Mouse (Mus musculus) frontal cortex, adult (tissue): ENCODE data around the gene Fam228a.
A peak's percentile ranks its signal among the peaks of the same experiment; 100 is the strongest.
"Not testable (repeated sequence)": the region's sequence is repeated elsewhere in the genome, so short reads cannot be mapped to it uniquely, and the experiment has no call there.

Experiments used
- ATAC-seq: cut with Nextera tagmentation; 2 replicates; pipeline ENCODE4 v1.9.2; 2017; ENCODE audit warnings: mild to moderate bottlenecking, moderate library complexity, mixed read lengths; ENCODE audit not compliant: low TSS enrichment

The Fam228a gene

DNA sequence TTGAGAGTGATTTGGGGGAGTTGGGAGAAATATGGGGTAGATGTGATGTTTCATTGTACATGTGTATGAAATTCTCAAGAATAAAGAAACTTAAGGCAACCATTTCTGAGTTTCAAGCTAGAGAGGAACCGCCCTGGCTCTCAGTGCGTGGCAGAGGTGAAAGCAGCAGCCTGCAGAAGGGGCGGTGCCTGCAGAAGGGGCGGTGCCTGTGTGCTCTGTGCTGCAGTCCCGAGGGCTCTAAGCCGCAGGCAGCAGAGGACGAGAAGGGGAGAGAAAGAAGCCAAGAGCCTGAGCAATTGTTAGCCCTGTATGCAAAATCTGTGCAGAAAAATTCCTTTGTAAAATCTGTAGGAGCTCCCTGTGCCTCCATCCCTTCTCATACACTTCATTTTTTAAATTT, 20.8 kb downstream of the Fam228a start:
- ATAC-seq, result 0 out of 2 replicates have a peak, but pooled peaks have one; percentile 47

DNA sequence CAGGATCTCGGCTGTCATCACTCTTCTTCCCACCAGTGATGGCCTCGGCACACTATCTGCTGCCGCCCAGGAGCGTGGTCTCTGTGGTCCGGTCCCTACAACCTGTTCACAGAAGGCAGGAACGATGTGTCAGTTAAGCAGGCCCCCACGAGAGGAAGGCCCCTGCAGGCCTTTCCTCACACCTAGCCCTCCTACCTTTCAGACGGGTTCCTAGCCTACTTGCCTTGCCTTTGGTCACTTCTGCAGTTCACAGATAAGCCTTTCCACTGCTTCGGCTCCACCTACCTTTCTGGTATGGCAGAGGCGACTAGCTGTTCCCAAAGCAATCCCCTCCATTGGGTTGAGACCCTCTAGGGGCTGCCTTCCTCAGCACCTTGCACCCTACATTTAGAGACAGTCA, 22.6 kb downstream of the Fam228a start:
- ATAC-seq, result no peak

DNA sequence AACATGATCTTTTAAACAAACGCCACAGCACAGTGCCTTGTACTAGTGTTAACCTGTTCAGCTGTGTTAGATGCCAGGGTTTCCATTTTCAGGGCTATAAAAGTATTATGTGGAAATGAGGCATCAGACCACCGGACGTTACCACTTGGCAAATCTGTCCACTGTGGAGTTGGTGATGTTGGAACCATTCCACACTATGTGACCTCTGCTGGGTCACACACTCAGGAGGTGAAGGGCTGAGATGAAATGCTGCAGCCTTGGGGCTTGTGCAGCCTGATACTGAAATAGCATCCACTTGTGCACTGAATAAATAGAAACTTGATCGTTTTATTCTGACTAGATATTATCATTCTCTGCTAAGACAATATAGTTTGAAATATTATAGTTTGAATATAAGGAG, 24.9 kb downstream of the Fam228a start:
- no peak for ATAC-seq

DNA sequence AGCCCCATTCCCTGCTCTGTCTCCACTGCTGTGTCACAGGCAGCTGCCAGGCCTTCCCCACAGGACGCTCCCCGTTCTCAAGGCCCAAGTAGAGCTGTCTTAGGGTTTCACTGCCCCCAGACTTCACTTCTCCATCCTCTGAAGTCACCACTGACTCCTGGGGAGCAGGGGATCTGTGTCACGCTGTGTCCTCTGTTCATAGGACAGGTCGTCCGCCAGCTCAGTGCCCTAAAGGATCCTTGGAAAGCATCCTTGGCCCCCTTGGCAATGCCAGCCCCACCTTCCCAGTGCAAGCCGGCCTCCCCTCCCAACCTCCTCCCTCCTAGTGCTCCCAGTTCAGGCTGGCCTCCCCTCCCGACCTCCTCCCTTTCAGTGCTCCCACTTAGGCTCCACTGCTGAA, 28.3 kb downstream of the Fam228a start:
- no peak for ATAC-seq

DNA sequence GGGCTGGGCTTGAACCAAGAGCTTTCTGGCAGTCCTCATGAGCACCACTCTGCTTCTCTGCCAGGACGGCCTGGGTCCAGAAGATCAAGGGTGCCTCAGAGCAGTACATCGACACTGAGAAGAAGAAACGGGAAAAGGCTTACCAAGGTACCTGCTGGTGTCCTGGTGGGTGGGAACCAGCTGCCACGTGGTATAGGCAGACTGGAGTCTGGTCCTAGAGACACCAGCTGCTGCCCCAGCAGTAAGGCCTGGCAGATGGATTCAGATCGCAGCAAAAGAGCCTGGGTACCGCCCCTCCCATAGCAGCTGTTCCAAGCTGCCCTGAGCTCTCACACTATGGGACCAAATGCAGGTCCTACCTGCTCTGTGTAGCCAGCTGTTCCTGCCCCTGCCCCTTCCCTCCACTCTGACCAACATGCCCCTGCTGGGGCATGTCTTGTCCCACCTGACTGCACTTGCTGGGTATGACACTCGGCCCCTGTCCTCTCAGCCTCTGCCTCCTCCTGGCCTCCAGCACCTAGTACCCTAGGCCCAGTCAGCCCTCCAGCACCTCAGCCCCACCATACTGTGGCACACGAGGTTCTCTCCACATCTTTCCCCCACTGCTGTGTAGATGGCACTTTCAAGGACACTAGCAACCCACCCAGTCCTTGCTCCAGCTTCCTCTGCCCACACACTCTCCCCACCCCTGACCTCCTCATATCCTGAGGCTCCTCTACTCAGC, 29.2 kb downstream of the Fam228a start:
- ATAC-seq, result peak; percentile 41; the same call in 1 of the 2 replicates

DNA sequence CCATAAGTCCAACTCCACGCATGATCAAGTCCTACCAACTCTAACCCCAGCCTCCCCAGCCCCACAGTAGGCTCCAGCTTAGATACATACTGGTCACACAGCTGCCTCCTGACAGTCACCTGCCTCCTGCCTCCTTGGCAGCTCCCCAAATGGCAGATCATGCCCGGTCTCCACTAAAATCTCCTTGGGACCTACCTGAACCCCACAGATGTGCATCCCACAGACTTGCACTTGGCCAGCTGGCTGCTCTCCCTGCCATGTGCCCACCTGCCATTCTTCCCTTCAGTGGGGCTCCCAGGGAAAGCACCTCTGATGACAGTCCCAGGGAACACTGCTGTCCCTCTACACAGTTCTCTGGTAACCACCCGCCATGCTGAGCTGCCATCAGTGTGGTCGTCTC, 29.9 kb downstream of the Fam228a start:
- ATAC-seq, result no peak

DNA sequence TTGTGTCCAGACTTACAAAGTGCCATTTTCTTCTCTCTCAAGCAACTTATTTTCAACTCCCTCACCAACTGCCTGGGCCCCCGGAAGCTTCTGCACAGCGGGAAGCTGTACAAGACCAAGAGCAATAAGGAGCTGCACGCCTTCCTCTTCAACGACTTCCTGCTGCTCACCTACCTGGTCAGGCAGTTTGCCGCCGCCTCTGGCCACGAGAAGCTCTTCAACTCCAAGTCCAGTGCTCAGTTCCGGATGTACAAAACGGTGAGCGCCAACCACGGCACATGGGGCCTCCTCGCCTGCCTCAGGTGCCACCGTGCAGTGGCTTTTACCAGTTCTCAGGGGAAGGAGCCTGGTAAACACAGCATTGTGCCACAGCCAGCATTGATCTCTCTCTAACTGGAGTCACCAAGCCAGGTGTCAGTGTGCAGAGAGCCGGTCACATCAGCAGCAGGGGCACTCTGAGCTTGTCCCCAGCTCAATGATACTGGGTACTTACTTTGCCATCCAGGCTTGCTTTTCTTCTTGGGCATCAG, 30.7 kb downstream of the Fam228a start:
- ATAC-seq, result no peak

DNA sequence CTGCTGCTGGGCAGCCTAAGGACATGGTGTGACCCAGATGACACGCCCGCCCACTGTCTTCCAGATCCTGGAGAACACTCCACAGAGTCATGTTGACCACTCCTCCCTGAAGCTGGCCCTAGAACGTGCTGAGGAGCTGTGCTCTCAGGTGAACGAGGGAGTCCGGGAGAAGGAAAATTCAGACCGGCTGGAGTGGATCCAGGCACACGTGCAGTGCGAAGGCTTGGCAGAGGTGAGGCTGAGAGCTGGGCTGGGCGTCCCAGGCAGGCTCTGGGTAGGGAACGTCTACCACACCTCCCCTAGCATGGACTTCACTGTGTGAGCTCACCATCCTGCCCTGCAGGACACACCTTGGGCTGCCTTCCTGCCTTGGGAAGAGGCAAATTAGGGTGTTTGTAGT, 31.3 kb downstream of the Fam228a start:
- no peak for ATAC-seq

DNA sequence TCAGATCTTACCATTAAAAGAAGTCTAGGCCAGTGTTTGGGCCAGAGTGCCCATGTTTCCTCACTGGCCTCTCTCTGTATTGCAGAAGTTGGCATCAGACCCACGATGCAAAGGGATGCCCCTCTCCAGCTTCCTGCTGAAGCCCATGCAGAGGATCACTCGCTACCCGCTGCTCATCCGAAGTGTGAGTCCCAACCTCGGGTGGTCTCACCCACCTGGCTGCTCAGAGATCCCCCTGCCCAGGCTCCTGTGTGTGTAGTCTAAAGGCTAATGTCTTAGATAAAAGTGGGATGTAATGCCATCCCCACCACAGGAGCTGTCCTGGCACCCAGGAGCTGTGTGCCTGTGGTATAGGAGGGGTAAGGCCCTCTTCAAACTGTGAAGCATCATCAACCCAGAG, 32.1 kb downstream of the Fam228a start:
- no peak for ATAC-seq

DNA sequence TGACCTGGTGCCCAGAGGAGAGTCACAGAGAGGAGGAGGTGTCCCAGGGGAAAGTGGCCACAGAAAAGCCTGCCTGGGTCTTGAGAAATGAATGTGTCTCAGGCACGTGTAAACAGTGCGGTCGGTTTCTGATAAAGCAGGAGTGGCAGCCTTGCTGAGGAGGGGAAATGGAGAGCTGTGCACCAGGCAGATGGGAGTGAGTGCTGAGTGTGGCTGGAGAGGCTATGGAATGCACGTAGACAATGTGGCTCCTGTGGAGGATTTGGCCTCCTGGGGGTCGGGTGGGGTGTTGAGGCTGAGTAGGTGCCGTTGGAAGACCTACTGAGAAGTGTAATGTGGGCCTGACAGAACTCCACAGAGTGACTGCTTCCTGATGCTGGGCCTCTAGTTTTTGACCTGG, 32.6 kb downstream of the Fam228a start:
- ATAC-seq, result not testable (repeated sequence)

DNA sequence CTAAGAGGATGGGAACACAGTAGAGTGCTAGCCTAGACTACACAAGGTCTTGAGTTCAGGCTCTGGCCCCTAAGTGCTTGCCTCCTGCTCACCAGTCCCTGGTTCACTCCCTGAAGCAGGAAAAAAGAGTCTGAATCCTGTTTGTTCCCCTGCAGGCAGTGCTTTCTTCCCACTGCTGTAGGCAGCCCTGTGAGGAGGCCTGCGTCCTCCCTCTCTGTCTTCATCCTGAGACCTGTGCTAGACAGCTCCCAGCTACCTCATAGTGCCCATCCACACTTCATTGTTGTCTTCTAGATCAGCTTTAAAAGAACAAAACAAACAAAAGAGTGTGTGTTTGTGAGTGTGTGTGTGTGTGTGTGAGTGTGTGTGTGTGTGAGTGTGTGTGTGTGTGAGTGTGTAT, 43.7 kb downstream of the Fam228a start:
- no peak for ATAC-seq

DNA sequence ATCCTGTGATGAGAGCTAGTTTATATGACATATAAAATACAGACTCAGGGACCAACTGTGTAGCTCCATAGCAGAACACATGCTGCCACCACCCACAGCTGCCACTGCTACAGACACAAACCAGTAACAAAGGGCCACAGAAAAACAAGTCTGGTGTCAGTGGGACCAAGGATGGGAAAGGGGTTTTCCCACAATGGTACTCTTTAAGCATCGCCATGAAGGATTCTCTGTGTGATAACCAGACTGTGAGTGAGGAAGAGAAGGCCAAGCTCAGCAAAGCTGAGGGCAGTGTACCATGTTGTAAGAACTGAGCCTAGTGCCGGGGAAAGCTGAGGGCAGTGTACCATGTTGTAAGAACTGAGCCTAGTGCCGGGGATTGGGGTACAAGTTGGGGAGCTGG, 47.0 kb downstream of the Fam228a start:
- peak; percentile 59; the same call in 1 of the 2 replicates for ATAC-seq

DNA sequence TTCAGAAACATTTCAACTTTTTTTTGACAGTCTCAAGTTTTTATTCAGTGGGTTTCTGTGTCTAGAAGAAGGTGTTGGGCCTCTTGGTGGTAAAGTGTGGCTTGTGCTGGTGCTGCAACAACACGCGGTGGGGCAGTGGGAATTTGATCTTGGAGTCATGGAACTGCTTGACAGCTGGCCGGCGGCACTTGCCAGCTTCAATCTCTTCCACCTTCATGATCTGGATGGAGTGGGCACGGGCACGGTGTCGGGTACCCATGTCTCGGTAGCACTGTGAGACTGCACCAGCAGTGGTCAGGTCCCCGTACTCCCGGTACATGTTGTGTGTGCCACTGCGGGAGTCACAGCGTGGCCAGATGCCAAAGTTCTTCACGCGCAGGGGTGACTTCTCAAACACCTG, 48.9 kb downstream of the Fam228a start:
- no peak for ATAC-seq

DNA sequence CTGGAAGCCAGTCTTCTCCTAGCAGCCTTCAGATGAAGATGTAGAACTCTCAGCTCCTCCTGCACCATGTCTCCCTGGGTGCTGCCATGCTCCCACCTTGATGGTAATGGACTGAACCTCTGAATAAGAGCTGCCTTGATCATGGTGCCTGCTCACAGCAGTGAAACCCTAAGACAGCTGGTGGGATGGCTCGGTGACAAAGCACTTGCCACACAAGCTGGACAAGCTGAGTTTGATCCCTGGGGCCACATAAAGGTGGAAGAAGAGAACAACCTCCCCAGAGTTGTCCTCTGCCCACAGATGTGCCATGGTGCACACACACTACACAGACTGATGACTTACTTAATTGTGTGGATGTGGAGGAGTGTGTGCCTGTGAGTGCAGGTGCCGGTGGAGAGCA, 49.8 kb downstream of the Fam228a start:
- ATAC-seq, result no peak

DNA sequence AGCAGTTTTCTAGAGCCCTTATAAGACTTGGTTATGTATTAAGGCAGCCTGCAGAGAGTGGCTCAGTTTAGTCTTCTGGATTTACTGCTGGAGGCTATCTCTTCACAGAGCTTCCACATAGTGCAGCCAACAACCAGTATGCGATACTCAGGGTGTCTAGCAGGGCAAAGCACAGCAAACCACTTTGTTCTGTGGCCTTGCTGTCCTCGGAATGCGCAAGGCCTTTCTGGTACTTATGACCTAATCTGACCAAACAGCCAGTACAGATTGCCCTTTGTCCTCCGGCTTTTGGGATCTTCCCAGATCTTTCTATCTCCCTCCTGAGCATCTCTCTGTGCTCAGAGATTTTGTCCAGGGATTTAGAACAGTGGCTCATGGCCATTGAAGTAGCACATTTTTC, 52.8 kb downstream of the Fam228a start:
- peak; percentile 51; the same call in 1 of the 2 replicates for ATAC-seq

DNA sequence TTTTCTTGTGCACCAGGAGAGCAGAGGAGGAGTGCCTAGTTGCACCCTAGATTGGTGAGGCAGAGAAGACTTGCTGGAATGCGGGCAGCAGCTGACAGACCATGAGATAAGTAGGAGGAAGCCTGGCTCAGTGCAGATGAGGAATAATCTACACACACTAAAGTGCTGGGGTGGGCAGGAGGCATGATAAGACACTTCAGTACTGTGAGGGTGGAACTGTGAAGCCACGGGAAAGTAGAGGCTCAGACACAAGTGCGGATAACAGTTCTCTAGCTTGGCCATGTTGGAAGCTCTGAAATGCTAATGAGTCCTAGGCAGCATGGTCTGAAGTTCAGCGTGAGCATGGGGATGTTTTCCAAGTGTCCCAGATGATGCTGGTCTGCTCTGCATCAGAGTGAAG, 58.3 kb downstream of the Fam228a start:
- ATAC-seq, result peak; percentile 96

DNA sequence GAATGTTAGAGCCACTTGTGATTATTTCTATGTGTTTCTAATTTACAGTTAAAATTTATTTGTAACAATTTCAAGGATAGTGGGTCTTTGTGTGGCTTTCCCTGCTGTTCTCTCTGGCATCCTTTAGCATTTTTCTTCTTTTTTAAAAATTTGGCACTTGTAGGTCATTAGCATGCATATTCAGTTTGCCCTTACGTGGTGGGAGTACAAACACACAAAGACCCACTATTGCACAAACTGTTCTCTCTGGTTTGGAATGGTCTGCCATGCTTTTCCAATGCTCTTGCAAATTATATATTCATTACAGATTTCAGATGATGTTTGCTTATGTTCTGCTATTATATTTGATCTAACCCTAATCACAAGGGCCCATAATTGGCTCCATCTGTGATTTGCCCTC, 61.9 kb downstream of the Fam228a start:
- ATAC-seq, result no peak

DNA sequence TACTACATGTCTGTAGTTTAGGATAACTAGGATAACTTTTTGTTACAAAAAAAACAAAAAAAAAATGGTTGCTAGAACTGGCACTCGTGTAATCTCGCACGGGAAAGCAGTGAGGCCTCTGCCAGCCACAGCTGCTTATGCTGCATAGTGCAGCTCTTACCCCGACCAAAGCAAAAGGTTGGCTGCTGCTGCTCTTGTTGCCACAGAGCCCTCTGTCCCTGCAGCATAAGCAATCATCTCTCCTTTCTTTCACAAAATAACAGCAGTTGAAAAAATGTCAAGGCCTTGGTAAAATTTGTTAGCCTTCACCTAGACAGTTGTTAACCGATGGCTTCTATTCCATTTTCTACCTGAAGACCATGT, 72.6 kb downstream of the Fam228a start:
- ATAC-seq, result no peak

DNA sequence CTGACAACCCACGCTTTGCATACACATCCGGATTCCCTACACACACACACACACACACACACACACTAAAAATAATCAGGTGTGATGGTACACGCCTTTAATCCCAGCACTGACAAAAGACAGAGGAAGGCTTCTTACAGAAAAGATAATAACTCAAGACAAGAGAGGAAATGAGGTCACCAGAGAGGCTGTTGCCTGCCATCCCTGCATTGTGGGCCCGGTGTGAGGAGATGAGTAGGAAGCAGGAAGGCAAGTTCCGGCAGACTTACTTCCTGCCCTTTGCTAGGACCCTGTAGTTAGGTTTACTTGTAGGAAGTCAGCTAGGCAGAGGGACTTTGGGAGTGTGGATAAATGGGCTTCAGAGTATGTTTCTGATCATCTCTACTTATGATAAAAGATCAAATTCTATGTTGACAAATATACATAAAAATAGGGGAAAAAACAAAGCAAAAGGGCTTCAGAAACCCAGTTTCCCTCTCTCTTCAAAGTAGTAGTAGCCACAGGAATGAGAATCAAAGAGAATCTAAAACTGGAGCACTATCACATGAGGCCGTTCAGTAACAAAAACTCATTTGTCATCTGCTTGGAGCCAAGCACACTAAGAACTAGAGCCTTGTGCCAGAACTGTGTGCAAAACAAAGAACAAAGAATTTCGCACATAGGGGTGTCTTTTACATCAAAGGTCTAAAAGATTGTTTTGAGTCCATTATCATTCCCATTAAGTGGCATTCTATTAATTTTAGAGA, 73.1 kb downstream of the Fam228a start:
- ATAC-seq, result peak; percentile 55; the same call in 1 of the 2 replicates
